Mouse (Mus musculus) E14TG2a.4 (cell line): Measurements from ENCODE around the gene Dhcr24.

Experiments used
- CTCF ChIP-seq: conservative IDR thresholded peaks from 2 replicates; pipeline ENCODE4 v1.5.1; 2014; ENCODE audit warnings: low read length
- NANOG ChIP-seq: IDR thresholded peaks from 2 replicates; pipeline ENCODE4 v1.6.1; 2014; ENCODE audit warnings: borderline replicate concordance, low read length, mixed read lengths
- POU5F1 ChIP-seq: IDR thresholded peaks from 2 replicates; pipeline ENCODE4 v1.6.1; 2014; ENCODE audit warnings: low read length, borderline replicate concordance

- TF ChIP-seq CTCF (no peak), NANOG (no peak), POU5F1 (no peak)
Measured at GRCm38 (mm10) chr4:106541491-106541890, 19.3 kb upstream of the Dhcr24 start.
